In genomic region chr5:116030566-116031189, GRCm38 (mm10) we compare ENCODE assay signal across 8 mouse cellular contexts. TPM values are rescaled to one million over a fixed set of nuclear protein-coding genes. Genes with fewer than 3 reads are reported as not detected.
DNase-seq lines count a peak whose midpoint lies in the region; ATAC-seq and TF ChIP-seq lines count a peak whose summit lies in the region.

No protein-coding gene starts in this region.

- no peak for TF ChIP-seq EP300 in stomach, postnatal 0 days (optimal IDR thresholded peaks at IDR 0.05)

- WGBS in heart, embryonic 10.5 days = 5% methylated on average over 19 of the region's 19 CpGs
- WGBS in liver, embryonic 11.5 days = 14% methylated on average over 19 of the region's 19 CpGs
- WGBS in stomach, postnatal 0 days = 9% methylated on average over 19 of the region's 19 CpGs

- no peak for TF ChIP-seq CTCF in stomach, postnatal 0 days (IDR thresholded peaks at IDR 0.05; ENCODE audit: low read depth)

- no peak for DNase-seq in heart, embryonic 10.5 days (ENCODE audit: low spot score)
- no peak for DNase-seq in heart, postnatal 25 days (ENCODE audit: low spot score)
- peak; percentile 10 for DNase-seq in thymus, postnatal 0 days (ENCODE audit: low spot score)
- DNase-seq in thymus, postnatal 36 days = no peak
- no peak for DNase-seq in liver, embryonic 11.5 days (ENCODE audit: low spot score)
- no peak for DNase-seq in stomach, postnatal 0 days (ENCODE audit: low spot score)
- DNase-seq in adrenal gland, adult 2 months = no peak
- no peak for DNase-seq in thymus, postnatal 10 days (ENCODE audit: low spot score in 2 of 2)

- peaks cover 15% of the 10 kb centered on the region for H3K4me1 ChIP-seq in heart, embryonic 10.5 days
- peaks cover 26% of the 10 kb centered on the region for H3K4me1 ChIP-seq in liver, embryonic 11.5 days (replicated peaks; ENCODE audit: control insufficient read depth, insufficient read depth, low read length)
- no peaks in the 10 kb centered on the region for H3K4me1 ChIP-seq in stomach, postnatal 0 days (replicated peaks; ENCODE audit: control insufficient read depth, insufficient read depth)

- H3K36me3 ChIP-seq in heart, embryonic 10.5 days = no peaks in the 10 kb centered on the region
- no peaks in the 10 kb centered on the region for H3K36me3 ChIP-seq in liver, embryonic 11.5 days (ENCODE audit: control insufficient read depth, insufficient read depth, low read length)
- no peaks in the 10 kb centered on the region for H3K36me3 ChIP-seq in stomach, postnatal 0 days (ENCODE audit: control insufficient read depth, insufficient read depth, low read length)

- ATAC-seq in liver, embryonic 11.5 days (replicated peaks; ENCODE audit: low FRiP score) = no peak
- ATAC-seq in stomach, postnatal 0 days (ENCODE audit: low FRiP score, low TSS enrichment) = peak; percentile 55; the same call in 1 of the 2 replicates

- H3K9ac ChIP-seq in liver, embryonic 11.5 days (ENCODE audit: low read depth, low read length) = no peak overlapping the region
- no peak overlapping the region for H3K9ac ChIP-seq in stomach, postnatal 0 days (ENCODE audit: low read length)

- peak overlapping the region; percentile 36 for H3K4me2 ChIP-seq in liver, embryonic 11.5 days
- H3K4me2 ChIP-seq in stomach, postnatal 0 days (replicated peaks; ENCODE audit: low read depth) = no peak overlapping the region

- H3K27me3 ChIP-seq in heart, embryonic 10.5 days (ENCODE audit: insufficient read depth, poor library complexity, severe bottlenecking) = no peaks in the 10 kb centered on the region
- H3K27me3 ChIP-seq in liver, embryonic 11.5 days (replicated peaks; ENCODE audit: control insufficient read depth, insufficient read depth, low read length) = no peaks in the 10 kb centered on the region
- no peaks in the 10 kb centered on the region for H3K27me3 ChIP-seq in stomach, postnatal 0 days (ENCODE audit: control insufficient read depth, insufficient read depth, low read length)

- H3K27ac ChIP-seq in heart, embryonic 10.5 days = no peak overlapping the region
- H3K27ac ChIP-seq in liver, embryonic 11.5 days (ENCODE audit: low read depth, low read length) = no peak overlapping the region
- no peak overlapping the region for H3K27ac ChIP-seq in stomach, postnatal 0 days (replicated peaks)

- intact Hi-C loops in heart, postnatal 25 days (cut with DNase I) = loop anchor here (2.0 kb wide), 2 partner anchors 92 to 182 kb away; no protein-coding TSS in a partner anchor

- no peaks in the 10 kb centered on the region for H3K9me3 ChIP-seq in heart, embryonic 10.5 days
- H3K9me3 ChIP-seq in liver, embryonic 11.5 days (ENCODE audit: control insufficient read depth, low read length) = no peaks in the 10 kb centered on the region
- no peaks in the 10 kb centered on the region for H3K9me3 ChIP-seq in stomach, postnatal 0 days (ENCODE audit: control insufficient read depth, low read length)

- peak overlapping the region; percentile 38; the same call in 1 of the 2 replicates for H3K4me3 ChIP-seq in heart, embryonic 10.5 days
- no peak overlapping the region for H3K4me3 ChIP-seq in liver, embryonic 11.5 days (ENCODE audit: low read depth, low read length)
- H3K4me3 ChIP-seq in stomach, postnatal 0 days (ENCODE audit: low read depth, low read length) = no peak overlapping the region

RNA-seq across cellular contexts. Expression of gene Prkab1, which starts 6.4 kb away (rescaled TPM):
- polyA plus RNA-seq in heart, embryonic 10.5 days (2016; fragmentation: Nextera tagmentation; extraction: Ambion mirVana) = 69.3 and 74.1 TPM in 2 replicates
- total RNA-seq in heart, postnatal 25 days (2021) = 10 to 100 TPM; 47.0 to 49.6 TPM
- polyA plus RNA-seq in thymus, postnatal 0 days (2015; fragmentation: Nextera tagmentation; extraction: Ambion mirVana) = 55.4 and 60.1 TPM in 2 replicates
- 109 and 111 TPM in 2 replicates for polyA plus RNA-seq in liver, embryonic 11.5 days (2014; fragmentation: Nextera tagmentation; extraction: Ambion mirVana)
- polyA plus RNA-seq in stomach, postnatal 0 days (2015; fragmentation: Nextera tagmentation; extraction: Ambion mirVana) = 56.6 and 65.0 TPM in 2 replicates
- 10 to 100 TPM; 60.7 to 90.8 TPM for total RNA-seq in adrenal gland, adult 2 months (2021)
- polyA plus RNA-seq in adrenal gland, adult 2 months (2012; rRNA removed) = 118 and 163 TPM in 2 replicates

RNA-seq across cellular contexts. Expression of gene Tmem233, which starts 52.4 kb away (rescaled TPM):
- polyA plus RNA-seq in heart, embryonic 10.5 days (2016; fragmentation: Nextera tagmentation; extraction: Ambion mirVana) = not detected in 2 replicates
- not detected for total RNA-seq in heart, postnatal 25 days (2021)
- polyA plus RNA-seq in thymus, postnatal 0 days (2015; fragmentation: Nextera tagmentation; extraction: Ambion mirVana) = not detected in 2 replicates
- polyA plus RNA-seq in liver, embryonic 11.5 days (2014; fragmentation: Nextera tagmentation; extraction: Ambion mirVana) = not detected in 2 replicates
- not detected in 2 replicates for polyA plus RNA-seq in stomach, postnatal 0 days (2015; fragmentation: Nextera tagmentation; extraction: Ambion mirVana)
- not detected for total RNA-seq in adrenal gland, adult 2 months (2021)
- polyA plus RNA-seq in adrenal gland, adult 2 months (2012; rRNA removed) = not detected in 2 replicates
